Mouse (Mus musculus) thymus, postnatal 14 days (tissue): ENCODE measurements at regions not wholly inside any gene's neighbourhood (a gene's known extent, or its start where the extent isn't known, plus 50 kb on each side); places are given as distances from the start of the nearest gene placed in this dataset.

Experiments used
- DNase-seq: peaks from one replicate; pipeline ENCODE4 v3.0.0; 2021

DNA sequence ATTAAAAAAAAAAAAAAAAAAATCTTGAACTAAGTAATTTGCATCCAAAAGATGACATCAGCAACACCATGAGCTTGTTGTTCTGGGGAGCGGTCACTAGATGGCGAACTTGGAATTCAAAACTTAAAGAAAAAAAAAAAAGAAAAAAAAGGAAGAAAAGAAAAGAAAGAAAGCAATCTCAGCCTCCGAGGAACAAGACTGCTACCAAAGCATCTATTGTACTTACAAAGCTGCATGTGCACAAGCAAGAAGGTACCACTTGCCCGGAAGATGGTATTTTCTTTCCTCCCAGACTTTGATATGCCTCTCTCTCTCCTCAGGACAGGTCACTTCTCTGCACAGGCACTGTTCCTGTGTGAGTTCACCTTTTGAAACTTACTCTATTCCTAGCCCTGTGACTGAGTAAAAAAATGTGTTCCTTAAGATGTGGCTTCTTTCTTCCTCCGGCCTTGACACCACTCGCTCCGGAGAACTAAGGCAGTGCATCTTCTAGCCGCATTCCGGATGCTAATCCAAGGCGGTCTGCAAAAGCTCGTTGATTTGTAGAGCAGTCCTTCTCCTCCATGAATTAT lies 114.2 kb upstream of the Veph1 start:
- no peak for DNase-seq

DNA sequence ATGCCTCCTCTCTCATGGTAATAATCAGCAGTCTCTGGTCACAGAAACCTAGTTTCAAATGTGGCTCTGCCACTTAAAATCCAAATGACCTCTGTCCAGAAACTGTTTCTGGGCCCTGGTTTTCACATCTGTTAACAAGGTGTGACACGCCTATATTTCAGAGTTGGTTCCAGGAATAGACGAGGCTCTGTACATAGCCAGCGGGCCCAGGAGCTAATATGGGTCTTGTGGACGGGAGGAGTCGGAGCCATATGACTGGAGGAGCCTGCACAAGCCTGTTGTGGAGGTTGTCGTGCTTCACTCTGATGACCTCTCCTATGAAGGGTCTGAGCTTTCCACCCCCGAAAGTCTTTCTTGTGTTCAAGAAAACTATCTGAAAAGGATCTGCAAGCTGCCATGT lies 112.2 kb upstream of the Veph1 start:
- no peak for DNase-seq

DNA sequence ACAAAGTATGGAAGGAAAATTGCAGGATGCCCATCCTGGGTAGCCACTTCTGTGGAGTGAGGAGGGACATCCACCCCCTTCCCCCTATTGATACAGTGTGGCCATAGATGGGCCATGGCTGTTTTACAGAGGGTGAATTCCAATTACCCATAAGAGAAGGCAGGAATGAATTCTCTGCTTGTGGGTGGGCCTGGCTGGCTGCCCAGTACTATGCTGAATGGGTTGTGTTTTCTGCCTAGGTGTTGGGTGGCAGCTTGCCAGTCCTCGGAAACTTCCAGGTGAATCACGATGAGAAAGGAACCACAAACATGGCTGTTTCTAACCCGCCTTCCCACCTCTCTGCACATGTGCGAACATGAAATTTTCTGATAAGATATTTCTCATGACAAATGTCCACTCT lies 109.0 kb upstream of the Veph1 start:
- DNase-seq, result no peak

DNA sequence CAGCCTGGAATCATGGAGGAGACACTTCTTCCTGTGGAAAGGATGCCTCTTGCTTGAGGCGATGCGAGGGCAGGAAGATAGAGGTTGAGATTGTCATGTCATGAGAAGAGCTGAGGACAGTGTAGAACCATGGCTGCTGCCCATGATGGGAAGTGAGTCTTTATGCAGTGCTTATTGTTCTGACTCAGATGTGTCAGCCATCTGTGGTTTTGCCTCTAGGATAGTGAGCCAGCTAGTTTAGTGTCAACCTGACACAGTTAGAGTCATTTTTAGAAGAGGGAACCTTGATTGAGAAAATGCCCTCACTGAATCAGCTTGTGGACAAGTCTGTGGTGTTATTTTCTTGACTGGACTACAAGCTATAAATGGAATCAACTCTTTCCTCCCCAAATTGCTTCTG lies 107.1 kb upstream of the Veph1 start:
- no peak for DNase-seq

DNA sequence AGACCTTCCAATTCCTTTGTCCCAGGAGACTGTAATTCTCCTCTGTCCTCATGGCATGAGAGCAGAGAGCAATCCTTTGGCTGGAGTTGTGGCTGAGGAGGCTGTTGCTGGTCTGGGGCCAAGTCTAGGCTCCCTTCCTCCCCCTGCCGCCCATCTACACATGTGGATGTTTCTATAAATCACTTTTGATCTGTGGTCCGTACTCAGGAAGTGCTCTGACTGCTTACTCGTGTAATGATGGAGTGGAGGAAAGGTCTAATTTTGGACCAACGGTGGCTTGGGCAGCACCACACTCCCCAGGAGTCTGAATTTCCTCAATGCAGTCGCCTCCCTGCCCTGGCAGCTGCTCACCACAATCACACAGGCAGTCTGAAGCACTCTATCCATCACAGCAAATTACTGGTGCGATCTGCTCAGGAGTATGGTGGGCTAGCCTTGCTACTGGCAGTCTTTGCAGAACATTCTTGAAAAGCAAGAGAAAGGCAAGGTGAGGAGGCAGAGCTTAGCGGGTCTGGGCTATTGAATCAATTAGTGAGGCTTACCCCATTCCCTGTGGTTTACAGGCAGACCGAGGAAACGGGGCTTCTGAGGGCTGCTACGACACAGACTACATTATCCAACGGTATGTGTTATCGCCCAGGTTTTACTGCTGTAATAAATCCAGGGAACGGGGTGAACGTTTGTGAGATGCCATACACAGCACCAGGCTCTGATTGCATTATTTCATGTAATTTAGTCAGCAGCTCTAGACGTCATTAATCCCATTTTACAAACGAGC lies 104.3 kb upstream of the Veph1 start:
- DNase-seq, result no peak

DNA sequence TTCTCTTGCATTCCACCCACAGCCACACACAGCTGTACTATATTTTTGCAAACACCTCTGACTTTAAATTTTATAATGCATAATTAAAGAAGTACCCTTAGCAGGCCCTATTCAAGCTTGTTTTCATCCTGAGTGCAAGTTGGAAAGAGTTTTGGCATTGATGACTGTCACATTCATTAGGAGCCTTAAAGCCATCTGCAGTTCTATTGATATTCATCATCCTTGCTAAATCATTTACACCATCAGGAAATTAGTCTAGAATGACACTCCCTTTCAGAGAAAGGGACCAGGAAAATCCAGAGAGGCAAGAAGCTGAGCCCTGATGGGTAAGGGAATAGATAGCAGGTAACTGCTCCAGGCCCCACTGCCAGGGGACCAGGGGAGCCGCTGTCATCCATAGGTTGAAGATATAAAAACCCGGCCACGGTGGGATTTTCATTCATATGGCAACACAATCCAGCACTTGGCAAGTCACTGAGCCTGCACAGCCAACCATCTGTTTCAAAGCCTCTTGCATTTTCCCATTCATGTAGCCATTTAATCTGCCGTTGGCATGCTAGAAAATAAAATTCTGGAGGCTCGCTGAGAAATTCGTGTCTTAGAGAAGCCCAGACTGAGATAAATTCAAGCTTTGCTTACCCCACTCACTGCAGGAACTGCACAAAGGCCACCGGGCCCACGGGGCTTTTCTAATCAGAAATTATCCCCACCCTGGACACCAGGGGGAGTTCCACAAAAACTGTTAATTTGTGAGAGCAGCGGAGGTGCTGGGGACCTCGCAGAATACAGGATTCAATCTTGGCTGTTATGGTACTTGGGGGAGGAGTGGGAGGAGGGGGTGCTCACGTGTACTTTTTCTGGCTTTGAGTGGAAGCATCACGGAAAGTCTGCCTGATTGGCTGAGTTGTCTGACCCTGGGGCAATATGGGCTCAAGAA lies 101.8 kb upstream of the Veph1 start:
- DNase-seq, result peak; percentile 5

DNA sequence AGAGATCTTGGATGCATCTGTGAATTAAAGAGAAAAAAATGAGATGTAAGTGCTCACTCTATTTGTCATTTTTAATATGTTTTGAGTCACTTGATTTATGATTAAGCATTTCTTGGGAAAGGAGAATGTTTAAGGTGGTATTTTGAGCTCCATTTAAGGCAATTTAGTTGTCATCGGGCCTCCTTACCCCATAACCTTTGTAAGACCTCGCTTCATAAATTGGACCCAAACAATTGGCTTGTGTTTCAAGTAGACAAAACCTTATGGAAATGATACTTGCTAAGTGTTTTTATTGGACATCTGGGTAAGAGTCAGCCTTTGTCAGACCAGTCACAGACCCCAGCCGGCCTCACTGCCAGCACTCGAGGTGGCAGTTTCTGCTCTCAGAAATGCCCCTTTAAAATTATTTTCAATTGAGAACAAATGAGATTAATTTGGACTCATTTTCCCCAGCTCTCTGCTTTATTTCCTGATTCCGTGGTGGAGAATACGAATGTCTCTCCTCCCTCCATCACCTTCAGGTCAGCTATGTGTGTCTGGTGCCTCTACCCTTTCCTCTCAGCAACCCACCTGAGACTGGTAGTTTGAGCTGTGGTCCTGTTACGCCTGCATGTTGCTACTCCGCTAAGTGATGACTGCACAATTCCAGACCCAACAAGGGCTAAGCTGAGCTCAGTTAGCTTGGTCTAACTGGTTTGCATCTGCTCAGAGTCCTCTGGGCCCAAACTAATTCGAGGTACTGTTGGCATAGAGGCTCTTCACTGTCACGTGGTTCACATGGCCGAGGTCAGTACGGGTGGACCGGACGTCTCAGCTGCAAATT lies 78.7 kb upstream of the Veph1 start:
- DNase-seq, result no peak

DNA sequence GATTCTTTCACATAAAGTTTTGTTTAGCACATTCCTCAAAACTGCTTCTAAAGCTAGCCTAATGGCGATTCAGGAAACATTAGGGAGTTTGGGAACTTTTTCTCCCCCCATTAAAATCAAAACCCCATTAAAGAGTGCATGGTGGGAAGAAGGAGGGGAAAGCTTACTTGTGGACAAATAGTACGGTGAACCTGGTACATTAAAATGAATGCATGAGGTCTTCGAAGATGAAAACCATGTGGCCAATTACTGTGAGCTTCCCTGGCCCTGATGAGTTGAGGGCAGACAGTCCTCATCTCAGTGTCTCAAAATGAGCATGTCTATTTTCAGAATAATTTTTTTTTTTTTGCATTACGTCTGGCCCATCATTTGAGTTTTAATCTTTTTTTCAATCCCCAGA lies 78.0 kb upstream of the Veph1 start:
- DNase-seq, result no peak

DNA sequence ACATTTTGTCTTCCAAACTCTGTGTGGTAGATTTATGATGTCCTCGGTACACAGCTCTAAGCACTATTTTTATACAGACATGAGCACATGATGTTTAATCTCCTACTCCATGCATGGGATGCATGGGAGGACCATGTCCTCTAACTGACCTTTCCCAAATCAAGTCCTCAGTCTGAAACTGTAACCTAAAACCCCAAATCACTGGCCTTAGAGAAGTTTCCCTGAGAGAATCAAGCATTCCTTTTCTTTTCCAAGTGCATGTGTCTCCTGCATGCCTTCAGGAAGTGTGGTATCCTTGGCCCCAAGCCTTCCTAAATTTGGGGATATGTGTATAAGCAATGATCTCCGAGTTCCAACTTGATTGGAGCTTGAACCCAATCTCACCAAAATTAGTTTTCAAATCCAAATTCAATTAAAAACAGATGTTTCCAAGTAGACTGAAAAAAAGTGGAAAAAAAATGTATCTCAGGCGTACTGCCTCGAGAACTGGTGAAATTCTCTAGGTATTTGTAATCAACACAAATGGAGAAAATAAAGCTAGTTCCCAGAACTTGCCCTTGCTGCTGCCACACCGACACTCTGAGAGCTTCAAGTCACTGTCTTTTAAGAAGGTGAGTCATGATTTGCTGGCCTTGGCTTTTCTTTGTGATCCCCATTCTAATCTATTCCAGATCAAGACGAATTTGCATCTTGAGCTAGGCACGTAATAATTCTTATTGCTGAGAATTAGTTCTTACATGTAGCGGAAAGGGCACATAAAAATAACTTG lies 77.4 kb upstream of the Veph1 start:
- DNase-seq, result no peak
